8 mouse cellular contexts compared by ENCODE assay signal in genomic region chr11:62456483-62457172, GRCm38 (mm10). TPM values are rescaled to one million over a fixed set of nuclear protein-coding genes. Genes with fewer than 3 reads are reported as not detected.
DNase-seq lines count a peak whose midpoint lies in the region; ATAC-seq lines count a peak whose summit lies in the region.

No protein-coding gene starts in this region.

- peak; percentile 24 for DNase-seq in gastrocnemius, adult 18-20 months (ENCODE audit: low spot score)
- DNase-seq in gastrocnemius, postnatal 14 days = no peak
- DNase-seq in brain, adult 2 months (ENCODE audit: low read depth, low spot score) = peak; percentile 86
- DNase-seq in heart, postnatal 36 days = peak; percentile 42 to 78
- peak; percentile 14 to 61 for DNase-seq in left cerebral cortex, postnatal 10 days (ENCODE audit: extremely low spot score in 1 of 2, low spot score in 2 of 2)
- peak; percentile 17 to 48 for DNase-seq in right cerebral cortex, adult 2 months (ENCODE audit: low spot score in 2 of 2)

- peak; percentile 53 for ATAC-seq in erythroid progenitor cell, adult 5-6 weeks (replicated peaks; ENCODE audit: low FRiP score, poor library complexity, severe bottlenecking)
- ATAC-seq in megakaryocyte, adult 5-6 weeks (ENCODE audit: poor library complexity, severe bottlenecking) = peak; percentile 19

- intact Hi-C loops in gastrocnemius, postnatal 14 days (cut with DNase I; ENCODE audit: low total_unique reads) = no loop called here
- intact Hi-C loops in heart, postnatal 36 days (cut with DNase I) = loop anchor here (1.0 to 5.0 kb wide), 3 partner anchors 40 to 94 kb away; partner anchors contain the start of gene Cenpv
- intact Hi-C loops in left cerebral cortex, postnatal 10 days (cut with DNase I) = loop anchor here (2.0 to 5.0 kb wide), 2 partner anchors 81 to 94 kb away; partner anchors contain the start of genes Cenpv and Ubb

RNA-seq across cellular contexts. Expression of gene Pigl, which starts 1.6 kb away (rescaled TPM):
- 1 to 10 TPM; 2.2 to 2.9 TPM for total RNA-seq in gastrocnemius, adult 18-20 months (2021)
- 1 to 10 TPM; 2.7 to 3.0 TPM for total RNA-seq in gastrocnemius, postnatal 14 days (2021)
- 2.1 and 3.6 TPM in 2 replicates for total RNA-seq in erythroid progenitor cell, adult 5-6 weeks (2015; ENCODE audit: low replicate concordance)
- 1.7 TPM in 1 of 2 replicates, not detected in the other for total RNA-seq in erythroid progenitor cell, adult 5-6 weeks (2017; ENCODE audit: low replicate concordance)
- 1 to 10 TPM; 2.9 to 3.3 TPM for total RNA-seq in heart, postnatal 36 days (2021)
- total RNA-seq in left cerebral cortex, postnatal 10 days (2021) = 1 to 10 TPM; 6.5 to 6.8 TPM
- total RNA-seq in megakaryocyte, adult 5-6 weeks (2015) = 5.7 and 9.2 TPM in 2 replicates
- total RNA-seq in megakaryocyte, adult 5-6 weeks (2017) = 1.7 and 2.5 TPM in 2 replicates

RNA-seq across cellular contexts. Expression of gene Ncor1, which starts 1.7 kb away (rescaled TPM):
- 100 to 1,000 TPM; 125 to 137 TPM for total RNA-seq in gastrocnemius, adult 18-20 months (2021)
- 100 to 1,000 TPM; 109 to 116 TPM for total RNA-seq in gastrocnemius, postnatal 14 days (2021)
- total RNA-seq in erythroid progenitor cell, adult 5-6 weeks (2015; ENCODE audit: low replicate concordance) = 222 and 243 TPM in 2 replicates
- total RNA-seq in erythroid progenitor cell, adult 5-6 weeks (2017; ENCODE audit: low replicate concordance) = 252 and 266 TPM in 2 replicates
- total RNA-seq in heart, postnatal 36 days (2021) = 100 to 1,000 TPM; 119 to 134 TPM
- 100 to 1,000 TPM; 260 to 273 TPM for total RNA-seq in left cerebral cortex, postnatal 10 days (2021)
- total RNA-seq in megakaryocyte, adult 5-6 weeks (2015) = 275 and 280 TPM in 2 replicates
- total RNA-seq in megakaryocyte, adult 5-6 weeks (2017) = 213 and 290 TPM in 2 replicates
